Mouse (Mus musculus): ENCODE results near the gene Prkaa1. TPM values are rescaled to one million over a fixed set of nuclear protein-coding genes. Genes with fewer than 3 reads are reported as not detected.

Prkaa1 gene
- 13.0 and 14.1 TPM in 2 replicates for polyA plus RNA-seq (2012; rRNA removed)

DNA sequence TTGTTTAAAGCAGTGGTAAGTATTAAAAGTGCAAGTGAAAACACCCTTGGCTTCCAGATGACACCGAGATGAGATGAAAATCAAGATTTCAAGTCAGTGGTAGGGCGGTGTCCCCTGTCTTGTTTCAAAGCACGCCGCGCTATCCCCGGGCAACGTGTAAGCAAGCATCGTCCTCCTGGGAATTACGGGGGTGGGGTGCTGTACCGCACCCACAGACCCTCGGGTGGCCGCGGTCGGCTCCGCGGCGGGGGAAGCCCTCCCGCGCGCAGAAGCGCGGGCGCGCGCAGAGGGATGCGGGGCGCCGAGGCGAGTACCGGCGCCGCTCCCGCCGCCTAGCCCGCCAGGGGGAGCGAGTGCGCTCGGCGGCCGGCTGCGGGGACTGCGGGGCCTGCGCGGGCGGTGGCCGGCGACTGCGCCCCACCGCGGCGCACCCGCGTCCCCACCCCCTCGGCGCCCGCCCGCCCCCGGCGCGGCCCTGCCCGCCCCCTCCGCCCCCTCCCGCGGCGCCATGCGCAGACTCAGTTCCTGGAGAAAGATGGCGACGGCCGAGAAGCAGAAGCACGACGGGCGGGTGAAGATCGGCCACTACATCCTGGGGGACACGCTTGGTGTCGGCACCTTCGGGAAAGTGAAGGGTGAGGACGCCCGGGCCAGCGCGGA lies at the start of gene Prkaa1:
Gene Prkaa1, plus strand, starts transcription at position 501 of the 660 bp plus-strand sequence.
- peak in 1 of 2 experiments; percentile 62 for DNase-seq (ENCODE audit: extremely low spot score in 1 of 2, low spot score in 1 of 2)

DNA sequence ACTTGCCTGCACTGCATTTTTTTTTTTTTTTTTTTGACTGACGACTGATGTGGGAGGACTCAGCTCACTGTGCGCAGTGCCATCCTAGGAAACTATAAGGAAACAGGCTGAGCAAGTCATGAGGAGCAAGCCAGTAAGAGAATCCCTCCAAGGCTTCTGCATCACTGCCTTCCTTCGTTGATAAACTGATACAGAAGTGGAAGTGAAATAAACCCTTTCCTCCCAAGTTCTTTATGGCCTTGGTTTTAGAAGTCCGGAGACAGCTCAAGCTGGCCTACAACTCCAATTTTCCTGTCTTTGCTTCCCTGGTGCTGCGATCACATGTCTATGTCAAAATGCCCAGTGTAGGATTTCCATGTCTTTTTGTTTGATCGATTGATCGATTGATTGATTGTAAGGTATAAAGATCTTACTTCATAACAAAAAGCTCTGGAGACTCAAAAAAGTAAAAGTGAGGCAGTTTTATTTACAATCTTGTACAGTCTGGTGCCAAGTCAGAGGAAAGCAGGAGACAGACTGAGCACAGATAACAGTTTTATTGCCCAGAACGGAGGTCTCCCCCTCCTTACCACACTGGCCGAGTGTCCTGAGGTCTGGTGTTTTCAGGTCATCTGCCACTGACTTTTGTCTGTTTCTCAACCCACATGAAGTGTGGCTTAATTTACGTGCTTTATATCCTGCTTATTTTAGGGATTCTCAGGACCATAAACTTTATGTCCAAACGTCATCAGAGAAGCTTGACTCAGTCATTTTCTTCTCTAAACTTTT lies 47.9 kb upstream of the Prkaa1 start:
- DNase-seq (ENCODE audit: extremely low spot score in 1 of 2, low spot score in 1 of 2): no peak

GRCm38 (mm10) chr15:5097376-5097775 lies 46.3 kb upstream of the Prkaa1 start:
- no peak for DNase-seq (ENCODE audit: extremely low spot score in 1 of 2, low spot score in 1 of 2)

- no peak for DNase-seq (ENCODE audit: extremely low spot score in 1 of 2, low spot score in 1 of 2)
Measured at GRCm38 (mm10) chr15:5102312-5102711, 41.3 kb upstream of the Prkaa1 start.

DNA sequence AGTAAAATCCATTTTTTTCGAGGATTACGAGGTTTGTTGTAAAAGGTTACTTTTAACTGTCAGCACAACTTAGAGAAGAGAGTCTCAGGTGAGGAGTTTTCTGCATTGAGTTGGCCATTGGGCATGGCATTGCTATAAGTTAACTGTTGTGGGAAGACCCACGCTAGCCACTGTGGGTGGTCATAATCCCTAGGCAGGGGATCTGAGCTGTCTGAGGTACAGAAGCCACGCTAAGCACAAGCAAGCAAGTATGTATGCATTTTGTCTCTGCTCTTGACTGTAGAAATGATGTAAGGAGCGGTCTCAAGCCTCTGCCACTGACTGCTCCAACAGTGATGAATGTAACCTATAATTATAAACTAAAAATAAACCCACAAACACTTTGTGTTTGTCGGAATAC lies 37.8 kb upstream of the Prkaa1 start:
- DNase-seq (ENCODE audit: extremely low spot score in 1 of 2, low spot score in 1 of 2): no peak

GRCm38 (mm10) chr15:5106293-5106692 lies 37.4 kb upstream of the Prkaa1 start:
- DNase-seq (ENCODE audit: extremely low spot score in 1 of 2, low spot score in 1 of 2): peak in 1 of 2 experiments; percentile 72

- no peak for DNase-seq (ENCODE audit: extremely low spot score in 1 of 2, low spot score in 1 of 2)
Measured at GRCm38 (mm10) chr15:5107686-5108654, 35.7 kb upstream of the Prkaa1 start, which contains the start of gene Card6. TSS of gene Card6 (minus strand) at chr15:5108539.

DNA sequence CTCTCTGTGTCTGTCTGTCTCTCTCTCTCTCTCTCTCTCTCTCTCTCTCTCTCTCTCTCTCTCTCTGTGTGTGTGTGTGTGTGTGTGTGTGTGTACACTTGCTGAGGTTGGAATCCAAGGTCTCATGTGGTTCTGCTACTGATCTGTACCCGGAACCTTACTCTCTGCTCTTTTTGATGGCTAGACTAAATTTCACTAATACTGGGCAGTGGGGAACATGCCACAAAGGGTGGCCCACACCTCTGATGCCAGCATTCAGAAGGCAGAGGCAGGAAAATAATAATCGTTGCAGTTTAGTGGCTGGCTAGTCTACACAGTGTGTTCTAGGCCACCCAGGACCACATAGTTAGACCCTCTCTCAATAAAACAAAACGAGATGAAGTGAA lies 35.0 kb upstream of the Prkaa1 start:
- DNase-seq (ENCODE audit: extremely low spot score in 1 of 2, low spot score in 1 of 2): no peak

DNA sequence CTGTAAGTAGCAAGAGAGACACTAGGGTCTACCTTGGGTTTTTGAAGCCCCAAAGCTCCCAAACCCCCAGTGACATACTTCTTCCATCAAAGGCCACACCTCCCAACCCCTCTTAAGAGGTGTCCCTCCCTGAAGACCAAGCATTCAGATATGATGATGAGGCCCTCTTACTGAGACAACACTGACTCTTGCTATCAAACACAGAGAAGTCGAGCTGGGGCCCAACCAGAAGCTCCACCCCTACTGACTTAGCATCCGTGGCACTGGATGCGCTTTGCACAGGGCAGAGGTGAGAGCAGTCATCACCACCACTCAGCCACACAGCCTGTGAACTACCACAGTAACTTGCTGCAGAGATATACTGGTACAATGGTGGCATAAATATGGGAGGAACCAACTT lies 31.0 kb upstream of the Prkaa1 start:
- DNase-seq (ENCODE audit: extremely low spot score in 1 of 2, low spot score in 1 of 2): no peak

DNA sequence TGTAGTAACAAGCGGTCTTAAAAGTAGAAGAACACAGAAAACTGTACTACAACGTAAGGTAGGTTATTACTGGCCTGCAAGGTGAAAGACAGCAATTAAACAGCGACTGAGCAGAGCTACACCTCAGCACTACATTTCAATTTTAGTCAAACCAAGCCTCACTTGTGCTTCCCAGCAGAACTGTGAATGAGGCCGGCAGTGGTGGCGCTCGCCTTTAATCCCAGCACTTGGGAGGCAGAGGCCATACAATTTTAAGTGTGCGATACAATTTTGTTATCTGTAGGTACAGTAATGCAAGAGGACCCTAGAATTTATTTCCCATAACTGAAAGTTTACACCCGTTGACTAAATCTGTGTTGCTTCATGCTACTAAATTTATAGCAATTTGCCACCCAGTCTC lies 28.5 kb upstream of the Prkaa1 start:
- DNase-seq (ENCODE audit: extremely low spot score in 1 of 2, low spot score in 1 of 2): no peak

- DNase-seq (ENCODE audit: extremely low spot score in 1 of 2, low spot score in 1 of 2): peak; percentile 96 to 99
Measured at GRCm38 (mm10) chr15:5116270-5117030, 27.2 kb upstream of the Prkaa1 start, which contains the start of gene Rpl37. TSS of gene Rpl37 (plus strand) at chr15:5116645.

DNA sequence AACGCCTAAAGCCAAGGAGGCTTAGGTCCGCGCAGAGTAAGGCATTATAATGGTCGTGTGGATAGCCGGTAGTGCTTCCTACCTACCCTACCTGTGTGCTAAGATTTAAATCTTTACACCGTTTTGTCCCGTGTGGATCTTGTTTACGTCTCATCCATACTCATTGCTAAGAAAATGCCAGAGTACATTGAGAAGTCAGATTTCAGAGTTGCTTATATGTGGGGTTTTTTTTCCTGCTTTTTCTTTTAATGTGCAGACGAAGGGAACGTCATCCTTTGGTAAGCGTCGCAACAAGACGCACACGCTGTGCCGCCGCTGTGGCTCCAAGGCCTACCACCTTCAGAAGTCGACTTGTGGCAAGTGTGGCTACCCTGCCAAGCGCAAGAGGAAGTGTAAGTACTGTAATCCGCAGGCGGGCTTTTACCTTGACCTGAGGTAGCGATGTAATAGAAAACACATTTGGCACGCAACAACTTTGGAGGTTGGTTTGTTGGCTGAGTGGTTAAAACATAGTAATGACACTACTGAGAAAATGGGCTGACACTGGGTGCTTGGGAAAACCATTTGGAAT lies 26.5 kb upstream of the Prkaa1 start:
- no peak for DNase-seq (ENCODE audit: extremely low spot score in 1 of 2, low spot score in 1 of 2)

DNA sequence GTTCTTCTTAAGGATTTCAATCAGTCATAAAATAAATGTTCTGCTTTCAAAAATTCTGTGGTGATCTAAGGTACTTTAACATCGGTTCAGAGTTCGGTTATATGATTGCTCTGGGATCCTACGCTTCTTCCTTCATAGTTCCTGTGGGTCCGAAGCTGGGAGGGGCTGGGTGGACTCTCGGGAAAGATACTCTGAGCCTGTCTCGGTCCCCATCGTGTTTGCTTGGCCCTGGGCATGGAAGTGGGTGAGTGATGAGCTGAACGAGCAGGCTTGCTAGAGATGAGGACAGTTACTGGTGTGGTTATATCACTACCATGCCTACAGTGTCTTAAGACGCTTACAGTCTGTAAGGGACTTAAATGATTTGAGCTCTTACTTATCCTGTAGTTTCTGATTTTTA lies 25.0 kb upstream of the Prkaa1 start:
- DNase-seq (ENCODE audit: extremely low spot score in 1 of 2, low spot score in 1 of 2): no peak

- no peak for DNase-seq (ENCODE audit: extremely low spot score in 1 of 2, low spot score in 1 of 2)
Measured at GRCm38 (mm10) chr15:5119192-5119591, 24.5 kb upstream of the Prkaa1 start.

- no peak for DNase-seq (ENCODE audit: extremely low spot score in 1 of 2, low spot score in 1 of 2)
Measured at GRCm38 (mm10) chr15:5119707-5120106, 24.0 kb upstream of the Prkaa1 start.

DNA sequence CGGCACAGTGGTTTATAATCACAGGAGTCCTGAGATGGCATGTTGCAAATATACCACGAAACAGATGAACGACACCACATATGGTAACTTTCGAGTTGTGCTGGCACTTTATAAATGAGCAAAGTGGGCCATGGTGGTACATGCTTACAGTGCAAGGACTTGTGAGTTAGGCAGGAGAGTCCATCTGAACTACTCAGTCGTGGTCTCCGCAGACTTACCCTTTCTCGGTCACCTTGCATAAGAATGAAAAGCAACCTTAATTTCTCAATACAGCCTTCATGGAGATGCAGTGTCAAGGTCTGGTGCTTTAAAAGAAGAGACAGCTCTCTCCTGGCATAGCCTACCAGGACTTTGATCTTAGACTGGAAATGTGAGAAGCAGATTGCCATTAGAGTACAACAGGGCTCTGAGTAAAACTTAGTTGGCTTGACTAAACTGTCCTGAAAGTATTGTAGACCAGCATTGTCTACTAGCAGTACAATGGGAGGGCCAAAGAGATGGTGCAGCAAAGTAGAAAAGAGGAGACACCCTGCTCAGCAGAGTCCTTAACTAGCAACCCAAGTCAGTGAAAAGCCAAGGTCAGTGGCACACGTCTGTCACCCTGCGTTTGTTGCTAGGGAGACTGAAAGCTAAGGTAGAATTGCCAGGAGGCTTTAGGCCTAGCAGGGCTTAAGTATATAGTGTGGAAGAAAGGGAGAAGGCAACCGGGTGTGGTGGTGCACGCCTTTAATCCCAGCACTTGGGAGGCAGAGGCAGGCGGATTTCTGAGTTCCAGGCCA lies 21.9 kb upstream of the Prkaa1 start:
- no peak for DNase-seq (ENCODE audit: extremely low spot score in 1 of 2, low spot score in 1 of 2)

- DNase-seq (ENCODE audit: extremely low spot score in 1 of 2, low spot score in 1 of 2): no peak
Measured at GRCm38 (mm10) chr15:5126456-5126855, 17.2 kb upstream of the Prkaa1 start.

GRCm38 (mm10) chr15:5127487-5127886 lies 16.2 kb upstream of the Prkaa1 start:
- no peak for DNase-seq (ENCODE audit: extremely low spot score in 1 of 2, low spot score in 1 of 2)

Data from frontal cortex, adult 2 months (tissue).